Mouse (Mus musculus): ENCODE measurements around the gene Gm21858. TPM values are rescaled to one million over a fixed set of nuclear protein-coding genes. Genes with fewer than 3 reads are reported as not detected.
"Not testable (repeated sequence)": the region's sequence is repeated elsewhere in the genome, so short reads cannot be mapped to it uniquely, and the experiment has no call there.

Gm21858 gene
- not detected in 2 replicates for polyA plus RNA-seq (2015; fragmentation: Nextera tagmentation; extraction: Ambion mirVana)

DNA sequence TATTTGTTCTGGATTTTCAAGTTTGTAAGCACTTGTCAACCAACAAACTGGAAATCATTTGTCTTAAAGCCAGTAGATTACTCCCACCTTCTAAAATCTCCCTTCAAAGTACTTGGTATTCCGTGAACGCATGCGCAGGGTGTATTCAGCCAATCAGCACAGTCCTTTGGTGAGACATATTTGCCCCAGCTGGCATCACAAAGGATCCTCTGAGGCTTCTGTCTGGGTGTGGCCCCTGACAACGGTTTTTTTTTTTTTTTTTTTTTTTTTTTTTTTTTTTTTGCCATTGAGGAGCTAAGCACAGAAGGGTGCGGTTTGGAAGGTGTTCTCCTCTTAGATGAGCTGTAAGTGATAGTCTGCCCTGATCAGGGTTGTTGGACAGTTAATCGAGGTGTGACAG is at the start of gene Gm21858:
Gene Gm21858 (plus strand): TSS at position 301 of the 400 bp plus-strand sequence.
- H3K27me3 ChIP-seq (ENCODE audit: insufficient read depth, low read length); H3K27ac ChIP-seq (ENCODE audit: low read depth); H3K9me3 ChIP-seq (ENCODE audit: low read length); H3K4me1 ChIP-seq (ENCODE audit: insufficient read depth); H3K4me3 ChIP-seq (ENCODE audit: low read depth, low read length); DNase-seq; H3K36me3 ChIP-seq (replicated peaks; ENCODE audit: insufficient read depth, low read length); H3K4me2 ChIP-seq (ENCODE audit: low read depth, low read length); H3K9ac ChIP-seq (replicated peaks); ATAC-seq: not testable (repeated sequence)
- WGBS (ENCODE audit: insufficient replicate concordance): no CpG with 5 or more reads among the region's 6 CpGs

Data from liver, postnatal 0 days (tissue).